Mouse (Mus musculus): ENCODE measurements at regions not wholly inside any gene's neighbourhood (a gene's known extent, or its start where the extent isn't known, plus 50 kb on each side); places are given as distances from the start of the nearest gene placed in this dataset.

GRCm38 (mm10) chr4:103421541-103421951 is 107.9 kb downstream of the Oma1 start:
- DNase-seq: no peak
- Histone ChIP-seq H3K4me3 (replicated peaks; ENCODE audit: insufficient read depth, low read depth, low read length) (no peak overlapping the region), H3K4me1 (ENCODE audit: control insufficient read depth, insufficient read depth, low read length) (no peaks in the 10 kb centered on the region), H3K27me3 (ENCODE audit: control insufficient read depth, insufficient read depth, low read length) (no peaks in the 10 kb centered on the region), H3K27ac (ENCODE audit: insufficient read depth, low read length) (no peak overlapping the region)
- TF ChIP-seq POLR2A (IDR thresholded peaks at IDR 0.05; ENCODE audit: borderline replicate concordance, insufficient read depth, low read length) (no peak), CTCF (IDR thresholded peaks at IDR 0.05; ENCODE audit: borderline replicate concordance, insufficient read depth, low read depth, low read length) (no peak)
- WGBS: 51% methylated on average over 2 of the region's 2 CpGs

DNA sequence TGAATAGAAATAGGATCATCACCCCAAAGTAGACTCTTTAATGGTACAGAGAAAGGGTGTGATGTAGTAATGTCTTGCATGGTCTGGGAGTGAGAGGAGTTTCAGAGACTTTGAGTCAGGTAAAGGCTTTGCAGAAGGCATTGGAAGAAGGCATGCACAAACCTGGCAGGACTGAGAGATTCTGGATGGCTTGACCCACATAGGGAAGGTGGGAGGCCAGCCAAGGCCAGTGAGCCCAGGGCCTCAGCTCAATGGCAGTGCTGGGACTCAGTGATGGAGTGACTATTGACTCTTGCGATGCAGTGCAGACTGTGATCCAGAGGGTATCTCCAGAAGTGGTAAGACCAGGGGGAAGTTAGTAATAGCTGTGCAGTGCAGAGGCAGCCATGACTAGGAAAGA is 127.8 kb downstream of the Oma1 start:
- 48% methylated on average over 1 of the region's 1 CpGs for WGBS
- no peak overlapping the region for H3K27ac ChIP-seq (ENCODE audit: insufficient read depth, low read length)
- DNase-seq: peak; percentile 17 to 27
- no peak overlapping the region for H3K4me3 ChIP-seq (replicated peaks; ENCODE audit: insufficient read depth, low read depth, low read length)
- H3K4me1 ChIP-seq (ENCODE audit: control insufficient read depth, insufficient read depth, low read length): no peaks in the 10 kb centered on the region
- TF ChIP-seq POLR2A (IDR thresholded peaks at IDR 0.05; ENCODE audit: borderline replicate concordance, insufficient read depth, low read length) (no peak), CTCF (IDR thresholded peaks at IDR 0.05; ENCODE audit: borderline replicate concordance, insufficient read depth, low read depth, low read length) (no peak)
- no peaks in the 10 kb centered on the region for H3K27me3 ChIP-seq (ENCODE audit: control insufficient read depth, insufficient read depth, low read length)

GRCm38 (mm10) chr4:103441955-103442354 is 128.3 kb downstream of the Oma1 start:
- Histone ChIP-seq H3K27me3 (ENCODE audit: control insufficient read depth, insufficient read depth, low read length) (no peaks in the 10 kb centered on the region), H3K4me1 (ENCODE audit: control insufficient read depth, insufficient read depth, low read length) (no peaks in the 10 kb centered on the region), H3K27ac (ENCODE audit: insufficient read depth, low read length) (no peak overlapping the region), H3K4me3 (replicated peaks; ENCODE audit: insufficient read depth, low read depth, low read length) (no peak overlapping the region)
- 92% methylated on average over 11 of the region's 11 CpGs for WGBS
- DNase-seq: no peak
- TF ChIP-seq POLR2A (IDR thresholded peaks at IDR 0.05; ENCODE audit: borderline replicate concordance, insufficient read depth, low read length) (no peak), CTCF (IDR thresholded peaks at IDR 0.05; ENCODE audit: borderline replicate concordance, insufficient read depth, low read depth, low read length) (no peak)

GRCm38 (mm10) chr4:103449276-103449675 is 135.7 kb downstream of the Oma1 start:
- no peak for TF ChIP-seq CTCF (IDR thresholded peaks at IDR 0.05; ENCODE audit: borderline replicate concordance, insufficient read depth, low read depth, low read length)
- TF ChIP-seq POLR2A (IDR thresholded peaks at IDR 0.05; ENCODE audit: borderline replicate concordance, insufficient read depth, low read length): no peak
- Histone ChIP-seq H3K4me1 (ENCODE audit: control insufficient read depth, insufficient read depth, low read length) (no peaks in the 10 kb centered on the region), H3K27me3 (ENCODE audit: control insufficient read depth, insufficient read depth, low read length) (no peaks in the 10 kb centered on the region), H3K4me3 (replicated peaks; ENCODE audit: insufficient read depth, low read depth, low read length) (no peak overlapping the region), H3K27ac (ENCODE audit: insufficient read depth, low read length) (no peak overlapping the region)
- DNase-seq: no peak
- 98% methylated on average over 1 of the region's 1 CpGs for WGBS

GRCm38 (mm10) chr4:103450121-103450520 is 136.5 kb downstream of the Oma1 start:
- no peaks in the 10 kb centered on the region for H3K4me1 ChIP-seq (ENCODE audit: control insufficient read depth, insufficient read depth, low read length)
- TF ChIP-seq POLR2A (IDR thresholded peaks at IDR 0.05; ENCODE audit: borderline replicate concordance, insufficient read depth, low read length): no peak
- TF ChIP-seq CTCF (IDR thresholded peaks at IDR 0.05; ENCODE audit: borderline replicate concordance, insufficient read depth, low read depth, low read length): no peak
- H3K27me3 ChIP-seq (ENCODE audit: control insufficient read depth, insufficient read depth, low read length): no peaks in the 10 kb centered on the region
- no peak for DNase-seq
- no peak overlapping the region for H3K27ac ChIP-seq (ENCODE audit: insufficient read depth, low read length)
- H3K4me3 ChIP-seq (replicated peaks; ENCODE audit: insufficient read depth, low read depth, low read length): no peak overlapping the region
- WGBS: 93% methylated on average over 2 of the region's 2 CpGs

GRCm38 (mm10) chr4:103455458-103455857 is 141.8 kb downstream of the Oma1 start:
- no peak for DNase-seq
- Histone ChIP-seq H3K4me1 (ENCODE audit: control insufficient read depth, insufficient read depth, low read length) (no peaks in the 10 kb centered on the region), H3K27me3 (ENCODE audit: control insufficient read depth, insufficient read depth, low read length) (no peaks in the 10 kb centered on the region), H3K27ac (ENCODE audit: insufficient read depth, low read length) (no peak overlapping the region), H3K4me3 (replicated peaks; ENCODE audit: insufficient read depth, low read depth, low read length) (no peak overlapping the region)
- WGBS: 54% methylated on average over 2 of the region's 2 CpGs
- TF ChIP-seq POLR2A (IDR thresholded peaks at IDR 0.05; ENCODE audit: borderline replicate concordance, insufficient read depth, low read length): no peak
- no peak for TF ChIP-seq CTCF (IDR thresholded peaks at IDR 0.05; ENCODE audit: borderline replicate concordance, insufficient read depth, low read depth, low read length)

GRCm38 (mm10) chr4:103466019-103466589 is 152.5 kb downstream of the Oma1 start:
- Histone ChIP-seq H3K27ac (ENCODE audit: insufficient read depth, low read length) (no peak overlapping the region), H3K4me1 (ENCODE audit: control insufficient read depth, insufficient read depth, low read length) (no peaks in the 10 kb centered on the region), H3K4me3 (replicated peaks; ENCODE audit: insufficient read depth, low read depth, low read length) (no peak overlapping the region), H3K27me3 (ENCODE audit: control insufficient read depth, insufficient read depth, low read length) (no peaks in the 10 kb centered on the region)
- TF ChIP-seq POLR2A (IDR thresholded peaks at IDR 0.05; ENCODE audit: borderline replicate concordance, insufficient read depth, low read length): no peak
- no peak for TF ChIP-seq CTCF (IDR thresholded peaks at IDR 0.05; ENCODE audit: borderline replicate concordance, insufficient read depth, low read depth, low read length)
- WGBS: 74% methylated on average over 7 of the region's 7 CpGs
- DNase-seq: no peak

- H3K4me3 ChIP-seq (replicated peaks; ENCODE audit: insufficient read depth, low read depth, low read length): no peak overlapping the region
- H3K4me1 ChIP-seq (ENCODE audit: control insufficient read depth, insufficient read depth, low read length): no peaks in the 10 kb centered on the region
- DNase-seq: no peak
- no peak overlapping the region for H3K27ac ChIP-seq (ENCODE audit: insufficient read depth, low read length)
- WGBS: 78% methylated on average over 1 of the region's 1 CpGs
- TF ChIP-seq POLR2A (IDR thresholded peaks at IDR 0.05; ENCODE audit: borderline replicate concordance, insufficient read depth, low read length) (no peak), CTCF (IDR thresholded peaks at IDR 0.05; ENCODE audit: borderline replicate concordance, insufficient read depth, low read depth, low read length) (no peak)
- no peaks in the 10 kb centered on the region for H3K27me3 ChIP-seq (ENCODE audit: control insufficient read depth, insufficient read depth, low read length)
Observed at GRCm38 (mm10) chr4:103475596-103475995, 143.6 kb upstream of the Dab1 start.

Measured in cerebellum, adult 2 months (tissue).